Mouse (Mus musculus) midbrain, embryonic 14.5 days (tissue): ENCODE results near the gene Lrp1. TPM values are rescaled to one million over a fixed set of nuclear protein-coding genes. Genes with fewer than 3 reads are reported as not detected.
A peak's percentile ranks its signal among the peaks of the same experiment; 100 is the strongest.

Experiments used
- ATAC-seq: fragments of 200-750 bp; cut with Nextera tagmentation; 2 replicates; pipeline ENCODE4 v1.8.0; 2017; ENCODE audit warnings: moderate number of reproducible peaks, moderate library complexity; ENCODE audit not compliant: low FRiP score, low TSS enrichment
- DNase-seq: peaks from one replicate; pipeline ENCODE4 v3.0.0-alpha.2; 2015
- H3K27ac ChIP-seq: fragments of 300-500 bp; sonication (generic); replicated peaks from 2 replicates; pipeline ENCODE4 v1.5.1; 2014; ENCODE audit warnings: mild to moderate bottlenecking, low read depth, low read length, moderate library complexity
- H3K27me3 ChIP-seq: fragments of 300-500 bp; sonication (generic); 2 replicates; pipeline ENCODE4 v1.6.1; 2014; ENCODE audit warnings: low read length, control low read depth, mixed read lengths; ENCODE audit not compliant: control insufficient read depth, insufficient read depth
- H3K36me3 ChIP-seq: fragments of 300-500 bp; sonication (generic); 2 replicates; pipeline ENCODE4 v1.6.1; 2014; ENCODE audit warnings: low read length, control low read depth; ENCODE audit not compliant: control insufficient read depth, insufficient read depth
- H3K4me1 ChIP-seq: fragments of 300-500 bp; sonication (generic); 2 replicates; pipeline ENCODE4 v1.6.1; 2014; ENCODE audit warnings: mild to moderate bottlenecking, antibody characterized with exemption, low read length, control low read depth; ENCODE audit not compliant: control insufficient read depth, insufficient read depth
- H3K4me2 ChIP-seq: fragments of 300-500 bp; sonication (generic); 2 replicates; pipeline ENCODE4 v1.6.1; 2014; ENCODE audit warnings: mild to moderate bottlenecking, low read length, moderate library complexity
- H3K4me3 ChIP-seq: fragments of 300-500 bp; sonication (generic); replicated peaks from 2 replicates; pipeline ENCODE4 v1.5.1; 2014; ENCODE audit warnings: low read depth, low read length
- H3K9ac ChIP-seq: fragments of 300-500 bp; sonication (generic); replicated peaks from 2 replicates; pipeline ENCODE4 v1.6.1; 2014; ENCODE audit warnings: mild to moderate bottlenecking, low read length, moderate library complexity
- H3K9me3 ChIP-seq: fragments of 300-500 bp; sonication (generic); 2 replicates; pipeline ENCODE4 v1.6.1; 2016; ENCODE audit warnings: low read length, control low read depth, mixed read lengths; ENCODE audit not compliant: control insufficient read depth
- WGBS: fragments of 180-500 bp; shearing (Covaris S2); extraction: QIAGEN DNeasy Blood & Tissue Kit; methylation state at CpG from one replicate; pipeline ENCODE4 v1.1.7; 2014; 5-methylcytosine and 5-hydroxymethylcytosine counted together
- polyA plus RNA-seq: library from polyadenylated mRNA; unstranded; fragments of >200 nt; fragmentation: Nextera tagmentation; extraction: Ambion mirVana; gene quantifications from 2 replicates; pipeline ENCODE4 v1.2.1, GENCODE M21; 2014

The Lrp1 gene
- polyA plus RNA-seq, 1 experiment from 2014 or later, result 131 TPM

DNA sequence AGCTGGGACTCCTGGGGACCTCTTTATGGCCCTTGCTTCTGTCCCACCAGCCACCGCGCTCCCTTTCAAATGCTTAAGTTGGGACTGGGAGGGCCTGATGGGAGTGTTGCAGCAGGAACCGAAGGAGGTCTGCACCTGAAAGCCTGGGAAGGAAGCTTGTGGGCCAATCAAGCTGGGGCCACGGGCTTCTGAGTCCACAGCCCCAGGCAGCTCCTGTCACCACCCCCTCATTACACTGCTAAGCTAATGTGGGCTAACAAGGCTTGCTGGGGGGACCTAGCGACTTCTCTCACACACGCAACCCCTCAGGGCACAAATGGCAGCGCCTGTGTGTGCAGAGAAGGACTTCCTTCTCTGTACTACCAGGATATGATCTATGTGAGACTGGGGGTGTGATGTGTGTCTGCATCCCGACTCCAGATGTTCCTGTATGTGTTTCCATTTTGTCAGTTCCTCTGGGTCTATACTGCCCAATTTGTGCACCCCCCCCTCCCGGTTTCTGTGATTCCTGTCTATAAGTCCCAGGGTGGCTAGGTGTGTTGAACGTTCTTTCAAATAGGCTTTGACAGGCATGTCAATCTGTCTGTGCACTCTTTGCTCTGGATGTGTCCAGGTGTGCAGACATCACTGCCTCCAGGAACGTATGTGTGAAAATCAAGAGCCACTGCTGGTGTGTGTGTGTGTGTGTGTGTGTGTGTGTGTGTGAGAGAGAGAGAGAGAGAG, 109.9 kb downstream of the Lrp1 start:
- Histone ChIP-seq H3K4me3 (peak overlapping the region; percentile 41), H3K9me3 (no peaks in the 10 kb centered on the region), H3K27me3 (peaks cover 14% of the 10 kb centered on the region), H3K9ac (peak overlapping the region; percentile 86), H3K4me2 (peak overlapping the region; percentile 89), H3K4me1 (peaks cover 70% of the 10 kb centered on the region), H3K27ac (peak overlapping the region; percentile 99), H3K36me3 (0 out of 2 replicates have a peak, but pooled peaks cover 4% of the 10 kb centered on the region)
- ATAC-seq (no peak), DNase-seq (peak; percentile 73)
- WGBS, result 7% methylated on average over 11 of the region's 11 CpGs

- H3K4me2 ChIP-seq, result peak overlapping the region; percentile 89
- ATAC-seq (no peak; the same call in 1 of the 2 replicates), DNase-seq (peak; percentile 76)
- 4% methylated on average over 17 of the region's 17 CpGs for WGBS
- peaks cover 61% of the 10 kb centered on the region for H3K4me1 ChIP-seq
- H3K4me3 ChIP-seq, result peak overlapping the region; percentile 38
- 0 out of 2 replicates have a peak, but pooled peaks cover 4% of the 10 kb centered on the region for H3K36me3 ChIP-seq
- peak overlapping the region; percentile 99 for H3K27ac ChIP-seq
- H3K9ac ChIP-seq, result peak overlapping the region; percentile 37; the same call in 1 of the 2 replicates
- H3K27me3 ChIP-seq, result peaks cover 14% of the 10 kb centered on the region
- H3K9me3 ChIP-seq, result no peaks in the 10 kb centered on the region
Observed at GRCm38 (mm10) chr10:127509837-127510701, 110.9 kb downstream of the Lrp1 start.

DNA sequence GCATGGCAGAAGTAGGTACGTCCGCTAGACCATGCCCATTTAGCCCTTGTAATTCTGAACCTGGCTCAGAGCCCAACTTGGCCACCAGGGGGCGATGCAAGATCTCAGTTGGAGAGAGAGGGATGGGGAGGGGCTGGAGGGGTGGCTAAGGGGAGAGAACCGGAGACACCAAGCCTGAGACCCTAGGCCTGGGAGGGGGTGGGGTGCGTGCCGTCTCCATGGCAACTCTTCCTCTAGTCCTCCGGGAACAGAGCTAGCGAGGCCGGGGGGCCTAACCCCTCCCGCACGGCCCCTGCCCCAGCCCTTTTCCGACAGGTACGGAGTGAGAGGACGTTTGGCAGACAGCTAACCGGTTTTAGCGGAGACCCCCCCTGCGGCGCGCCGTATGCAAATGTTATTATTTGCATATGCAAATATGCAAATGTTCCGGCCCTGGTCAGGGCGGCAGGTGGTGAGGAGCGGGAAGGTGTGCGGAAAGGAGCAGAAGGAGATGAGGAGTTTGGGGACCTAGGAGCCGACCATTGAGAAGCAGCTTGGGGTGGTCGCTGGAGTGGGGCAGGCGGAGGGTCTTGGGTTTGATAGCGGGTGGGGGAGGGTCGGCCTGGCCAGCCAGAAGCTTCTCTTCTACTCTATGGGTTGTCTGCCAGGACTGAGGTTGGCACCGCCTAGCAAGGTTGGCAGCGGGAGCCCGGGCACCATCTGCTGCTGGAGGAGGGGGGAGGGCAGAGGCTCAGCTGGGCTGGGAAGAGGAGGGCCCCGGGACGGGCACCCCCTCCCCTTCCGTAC, 111.7 kb downstream of the Lrp1 start:
- peaks cover 54% of the 10 kb centered on the region for H3K4me1 ChIP-seq
- no peaks in the 10 kb centered on the region for H3K9me3 ChIP-seq
- H3K4me2 ChIP-seq, result peak overlapping the region; percentile 89
- peaks cover 9% of the 10 kb centered on the region for H3K27me3 ChIP-seq
- H3K36me3 ChIP-seq, result 0 out of 2 replicates have a peak, but pooled peaks cover 4% of the 10 kb centered on the region
- H3K4me3 ChIP-seq, result peak overlapping the region; percentile 38
- peak; percentile 75 for ATAC-seq
- peak overlapping the region; percentile 37; the same call in 1 of the 2 replicates for H3K9ac ChIP-seq
- WGBS, result under 1% methylated on average over 35 of the region's 35 CpGs
- H3K27ac ChIP-seq, result peak overlapping the region; percentile 99
- peak; percentile 98 for DNase-seq

DNA sequence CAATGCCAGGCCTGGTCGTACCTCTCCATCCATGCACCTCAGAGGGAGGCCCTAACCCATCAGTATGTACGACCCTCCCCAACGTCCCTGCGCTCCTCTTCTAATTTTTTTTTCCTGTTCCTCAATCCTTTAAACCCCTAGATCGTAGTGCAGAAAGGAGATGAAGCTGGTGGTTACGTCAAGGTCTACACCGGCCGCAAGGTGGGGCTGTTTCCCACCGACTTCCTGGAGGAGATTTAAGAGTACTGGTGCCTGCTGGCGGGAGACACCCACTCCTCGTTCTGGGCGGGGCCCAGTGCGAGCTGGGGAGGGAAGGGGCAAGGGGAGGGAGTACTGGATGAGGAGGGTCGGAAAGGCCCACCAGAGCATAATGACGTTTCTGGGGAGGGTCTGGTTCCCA, 112.7 kb downstream of the Lrp1 start:
- 4% methylated on average over 15 of the region's 15 CpGs for WGBS
- Histone ChIP-seq H3K9ac (no peak overlapping the region), H3K4me1 (peaks cover 44% of the 10 kb centered on the region), H3K4me2 (peak overlapping the region; percentile 89), H3K27ac (no peak overlapping the region; the same call in 1 of the 2 replicates), H3K27me3 (peaks cover 9% of the 10 kb centered on the region), H3K9me3 (no peaks in the 10 kb centered on the region), H3K36me3 (0 out of 2 replicates have a peak, but pooled peaks cover 4% of the 10 kb centered on the region), H3K4me3 (no peak overlapping the region)
- ATAC-seq, result no peak; the same call in 1 of the 2 replicates
- peak; percentile 85 for DNase-seq

- no peak for DNase-seq
- H3K27ac ChIP-seq, result no peak within 1 kb of the TSS
- no peaks in the 10 kb centered on the region for H3K27me3 ChIP-seq
- no peak within 1 kb of the TSS for H3K9ac ChIP-seq
- ATAC-seq, result no peak
- no peak within 1 kb of the TSS for H3K4me2 ChIP-seq
- 77% methylated on average over 13 of the region's 13 CpGs for WGBS
- no peaks in the 10 kb centered on the region for H3K4me1 ChIP-seq
- no peaks in the 10 kb centered on the region for H3K9me3 ChIP-seq
- H3K4me3 ChIP-seq, result no peak within 1 kb of the TSS
- H3K36me3 ChIP-seq, result peaks cover 44% of the 10 kb centered on the region
Observed at GRCm38 (mm10) chr10:127500894-127501893, 119.8 kb downstream of the Lrp1 start, which contains the start of gene Stac3. Gene Stac3 (plus strand): TSS chr10:127501686.

GRCm38 (mm10) chr10:127500042-127500441, 120.9 kb downstream of the Lrp1 start:
- Histone ChIP-seq H3K36me3 (peaks cover 55% of the 10 kb centered on the region), H3K4me3 (no peak overlapping the region), H3K9ac (no peak overlapping the region), H3K9me3 (no peaks in the 10 kb centered on the region), H3K4me1 (no peaks in the 10 kb centered on the region), H3K27me3 (no peaks in the 10 kb centered on the region), H3K4me2 (no peak overlapping the region), H3K27ac (no peak overlapping the region)
- 93% methylated on average over 4 of the region's 4 CpGs for WGBS
- no peak for DNase-seq
- no peak for ATAC-seq

DNA sequence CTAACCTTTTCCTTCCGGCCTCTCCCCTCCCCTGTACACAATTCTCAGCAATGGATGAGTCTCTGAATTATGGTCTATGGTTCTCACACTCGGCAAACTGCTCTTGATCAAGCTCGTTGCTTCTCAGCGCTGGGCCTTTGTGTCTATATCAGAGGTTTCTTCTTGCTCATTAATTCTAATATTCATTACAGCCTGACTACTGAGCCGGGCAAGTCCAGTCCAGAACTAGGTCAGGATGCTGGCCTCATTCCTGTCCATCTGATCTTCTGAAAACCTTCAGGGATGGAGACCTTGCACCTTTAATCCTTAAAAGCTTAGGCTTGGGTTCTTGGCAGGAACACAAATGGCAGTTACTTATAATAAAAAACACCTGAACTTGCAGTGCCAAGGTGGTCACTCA, 121.4 kb downstream of the Lrp1 start:
- Histone ChIP-seq H3K9ac (no peak overlapping the region), H3K36me3 (peaks cover 60% of the 10 kb centered on the region), H3K4me2 (no peak overlapping the region), H3K27me3 (no peaks in the 10 kb centered on the region), H3K27ac (no peak overlapping the region), H3K4me3 (no peak overlapping the region), H3K4me1 (no peaks in the 10 kb centered on the region), H3K9me3 (no peaks in the 10 kb centered on the region)
- ATAC-seq, result no peak
- no peak for DNase-seq
- 87% methylated on average over 5 of the region's 5 CpGs for WGBS
